Mouse (Mus musculus): ENCODE results near the gene Atp1b1.

DNA sequence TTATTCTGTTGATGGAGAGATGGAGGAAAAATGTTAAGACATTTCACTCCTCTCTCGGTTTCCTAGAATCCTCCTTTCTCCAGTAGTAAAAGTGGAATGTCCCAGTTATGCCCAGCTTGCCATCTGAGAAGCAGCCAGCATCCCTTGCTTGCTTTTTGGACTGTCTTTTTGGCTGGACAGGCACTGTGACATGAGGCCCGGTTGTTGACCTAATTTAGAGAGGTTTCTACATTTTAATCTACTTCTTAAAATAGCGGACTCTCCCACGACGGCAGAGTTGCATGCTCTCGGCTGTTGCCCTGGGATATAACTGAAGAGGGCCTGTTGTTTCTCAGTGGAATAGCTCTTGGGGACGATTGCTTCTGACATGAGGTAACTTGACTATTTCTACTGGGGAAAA is 44.1 kb upstream of the Atp1b1 start:
- TF ChIP-seq ELF1 (IDR thresholded peaks at IDR 0.05; ENCODE audit: low read depth, low read length) = no peak
- TF ChIP-seq KAT2A (IDR thresholded peaks at IDR 0.05; ENCODE audit: insufficient replicate concordance, low read length) = no peak
- TF ChIP-seq POLR2A (IDR thresholded peaks at IDR 0.05; ENCODE audit: low read depth, low read length) = no peak
- no peak for TF ChIP-seq SMC3 (IDR thresholded peaks at IDR 0.05; ENCODE audit: low read depth, low read length)
- no peak for TF ChIP-seq CTCF (conservative IDR thresholded peaks at IDR 0.05 in 1 of 2, IDR thresholded peaks at IDR 0.05 in 1 of 2; ENCODE audit: low read depth in 2 of 2, low read length in 2 of 2)
- TF ChIP-seq MAZ (IDR thresholded peaks at IDR 0.05; ENCODE audit: low read depth, low read length) = no peak
